Mouse (Mus musculus) ES-Bruce4 (cell line): ENCODE measurements around the gene Lingo3.

ENCODE experiments used
- CTCF ChIP-seq: IDR thresholded peaks from one replicate; pipeline ENCODE4 v1.8.1; 2011; ENCODE audit warnings: low read depth, low read length
- EP300 ChIP-seq: IDR thresholded peaks from 2 replicates; pipeline ENCODE4 v1.6.1; 2011; ENCODE audit warnings: low read depth, low read length; ENCODE audit not compliant: insufficient read depth
- POLR2A ChIP-seq: IDR thresholded peaks from one replicate; pipeline ENCODE4 v1.8.1; 2011; ENCODE audit warnings: low read length; ENCODE audit not compliant: insufficient read depth

- TF ChIP-seq POLR2A (peak; percentile 77), CTCF (no peak), EP300 (0 out of 2 replicates have a peak, but pooled peaks have one; percentile 16)
Observed at GRCm38 (mm10) chr10:80854913-80855748, 11.3 kb upstream of the Lingo3 start, which contains the start of the genes Lsm7 and Sppl2b.
